Mouse (Mus musculus) brain, adult 2 months (tissue): ENCODE results near the gene Prex1.
"Not testable (repeated sequence)": the region's sequence is repeated elsewhere in the genome, so short reads cannot be mapped to it uniquely, and the experiment has no call there.

Source experiments
- DNase-seq: peaks from one replicate; pipeline ENCODE4 v3.0.0; 2011; ENCODE audit warnings: low read depth, low spot score

Gene Prex1

DNA sequence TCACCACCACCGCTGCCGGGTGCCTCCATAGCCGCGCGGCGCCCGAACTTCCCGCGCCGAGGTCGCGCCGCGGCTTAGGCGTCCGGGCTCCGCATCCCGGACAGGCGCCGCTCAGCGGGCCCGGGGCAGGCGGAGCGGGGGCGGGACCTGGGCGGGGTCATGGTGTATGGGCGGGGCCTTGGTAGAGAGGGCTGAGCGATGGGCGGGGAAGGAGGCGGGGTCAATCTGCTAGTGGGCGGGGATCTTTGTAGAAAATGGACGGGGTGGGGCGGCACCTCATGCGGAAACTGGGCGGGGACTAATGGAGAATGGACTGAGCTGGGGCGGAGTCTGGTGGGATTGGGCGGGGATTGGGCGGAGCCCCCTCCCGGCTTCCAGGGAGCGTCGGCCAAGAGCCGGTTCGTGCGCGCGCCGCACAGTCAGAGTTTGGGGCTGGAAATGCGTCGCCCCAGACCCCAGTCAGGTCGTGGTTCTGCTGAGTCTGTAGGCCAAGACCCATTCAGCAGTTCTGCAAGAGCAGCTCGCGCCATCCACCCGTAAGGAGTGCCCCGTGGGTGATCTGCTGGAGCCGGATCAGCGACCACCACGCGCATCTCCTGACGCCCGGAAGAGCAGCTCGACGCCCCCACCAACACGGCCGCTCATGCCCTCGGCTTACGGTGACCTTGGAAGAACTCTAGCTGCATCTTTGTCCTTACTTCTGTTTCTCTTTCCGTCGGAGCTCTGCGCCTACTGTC is at the start of gene Prex1:
Gene Prex1 (minus strand): TSS at position 143 of the 737 bp plus-strand sequence.
- DNase-seq = peak; percentile 98

- no peak for DNase-seq
These were observed 44.3 kb upstream of the Prex1 start for GRCm38 (mm10) chr2:166757969-166758368.

GRCm38 (mm10) chr2:166754760-166755159 is 41.1 kb upstream of the Prex1 start:
- DNase-seq = no peak

- no peak for DNase-seq
These were observed 40.6 kb upstream of the Prex1 start for GRCm38 (mm10) chr2:166754194-166754593.

GRCm38 (mm10) chr2:166750620-166751191 is 37.1 kb upstream of the Prex1 start:
- no peak for DNase-seq

- DNase-seq = not testable (repeated sequence)
These were observed 32.8 kb upstream of the Prex1 start for GRCm38 (mm10) chr2:166746261-166746913.

- DNase-seq = peak; percentile 27
These were observed 32.2 kb upstream of the Prex1 start for GRCm38 (mm10) chr2:166745849-166746248.

- peak; percentile 43 for DNase-seq
These were observed 30.8 kb upstream of the Prex1 start for GRCm38 (mm10) chr2:166744433-166744832.

GRCm38 (mm10) chr2:166743504-166743903 is 29.9 kb upstream of the Prex1 start:
- no peak for DNase-seq

DNA sequence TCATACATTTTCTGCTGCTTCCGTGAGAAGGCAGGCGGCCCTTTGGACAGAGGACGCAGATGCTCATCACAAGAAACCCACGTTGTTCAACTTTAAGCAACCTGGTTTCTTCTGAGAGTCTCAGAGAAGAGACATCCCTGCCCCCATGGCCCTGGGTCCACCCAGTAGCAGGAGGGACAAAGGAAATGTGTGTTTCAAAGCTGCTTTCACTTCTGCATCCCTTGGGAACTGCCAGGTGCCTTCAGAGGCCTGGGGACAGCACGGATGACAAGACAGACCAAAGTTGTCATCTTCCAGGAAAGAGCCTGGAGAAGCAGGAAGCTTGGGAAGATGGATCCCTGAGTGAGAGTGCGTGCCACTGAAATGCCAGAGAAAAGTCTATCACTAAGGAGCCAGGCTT is 27.8 kb upstream of the Prex1 start:
- DNase-seq = no peak

DNA sequence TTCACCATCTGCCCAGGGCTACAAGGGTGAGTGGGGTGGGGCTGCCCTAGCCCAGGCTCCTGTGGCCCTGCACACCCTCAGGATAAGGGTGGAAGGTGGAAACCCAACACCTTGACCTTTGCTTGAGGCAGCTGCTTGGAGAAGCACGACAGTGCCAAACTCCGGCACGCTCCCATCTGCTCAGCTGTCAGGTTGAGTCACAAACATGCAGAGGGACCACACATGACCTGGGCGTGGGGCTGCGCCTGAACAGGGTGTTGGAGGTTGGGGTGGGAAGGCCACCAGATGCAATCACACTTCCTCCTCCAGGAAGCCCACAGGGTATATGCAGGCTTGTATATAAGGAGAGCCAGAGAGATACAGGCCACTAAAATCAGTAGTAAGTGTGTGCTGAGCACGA is 26.8 kb upstream of the Prex1 start:
- no peak for DNase-seq

DNA sequence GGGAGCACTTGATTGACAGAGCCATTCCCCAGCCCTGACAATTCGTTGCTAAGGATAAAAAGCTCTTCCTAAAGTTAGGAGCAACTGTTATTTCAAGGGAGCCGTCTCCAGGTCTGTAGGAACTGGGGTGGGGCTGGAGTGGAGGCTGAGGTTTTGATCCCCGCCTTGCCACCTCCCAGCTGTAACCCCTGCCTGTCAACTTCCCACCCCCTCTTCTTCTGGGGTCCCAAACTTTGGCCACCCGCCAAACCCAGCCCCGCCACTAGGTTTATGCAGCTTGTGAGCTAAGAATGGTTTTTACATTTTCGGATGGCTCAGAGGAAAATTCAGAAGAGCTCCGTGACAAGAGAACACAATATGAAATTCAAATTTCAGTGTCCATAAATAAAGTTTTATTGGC is 23.7 kb upstream of the Prex1 start:
- no peak for DNase-seq

DNA sequence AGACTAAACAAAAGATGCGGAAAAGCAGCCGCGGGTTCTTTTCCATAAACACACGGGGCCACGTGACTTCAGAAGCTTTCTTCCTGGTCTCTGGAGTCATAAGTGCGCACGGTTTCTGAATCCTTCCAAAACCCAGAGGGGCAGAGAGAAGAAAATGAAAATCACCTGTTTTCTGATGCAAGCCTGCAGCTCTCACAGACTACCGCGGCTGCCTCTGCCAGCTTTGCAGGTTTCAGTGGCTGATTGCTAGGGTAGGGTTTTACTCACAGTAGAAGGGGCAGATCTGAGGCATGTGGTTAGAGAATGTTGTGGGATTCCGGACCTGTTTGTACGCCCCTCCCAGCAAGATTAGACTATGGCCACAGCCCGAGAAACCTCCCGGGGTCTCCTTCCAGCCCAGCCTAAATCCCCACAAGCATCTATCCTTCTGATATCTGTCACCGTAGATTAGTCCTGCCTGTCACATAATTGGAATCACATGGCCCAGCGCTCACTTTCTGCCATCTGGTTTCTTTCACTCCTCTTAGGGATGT is 21.9 kb upstream of the Prex1 start:
- peak; percentile 21 for DNase-seq

GRCm38 (mm10) chr2:166732860-166733259 is 19.2 kb upstream of the Prex1 start:
- no peak for DNase-seq

- no peak for DNase-seq
These were observed 18.5 kb upstream of the Prex1 start for GRCm38 (mm10) chr2:166732146-166732545.

DNA sequence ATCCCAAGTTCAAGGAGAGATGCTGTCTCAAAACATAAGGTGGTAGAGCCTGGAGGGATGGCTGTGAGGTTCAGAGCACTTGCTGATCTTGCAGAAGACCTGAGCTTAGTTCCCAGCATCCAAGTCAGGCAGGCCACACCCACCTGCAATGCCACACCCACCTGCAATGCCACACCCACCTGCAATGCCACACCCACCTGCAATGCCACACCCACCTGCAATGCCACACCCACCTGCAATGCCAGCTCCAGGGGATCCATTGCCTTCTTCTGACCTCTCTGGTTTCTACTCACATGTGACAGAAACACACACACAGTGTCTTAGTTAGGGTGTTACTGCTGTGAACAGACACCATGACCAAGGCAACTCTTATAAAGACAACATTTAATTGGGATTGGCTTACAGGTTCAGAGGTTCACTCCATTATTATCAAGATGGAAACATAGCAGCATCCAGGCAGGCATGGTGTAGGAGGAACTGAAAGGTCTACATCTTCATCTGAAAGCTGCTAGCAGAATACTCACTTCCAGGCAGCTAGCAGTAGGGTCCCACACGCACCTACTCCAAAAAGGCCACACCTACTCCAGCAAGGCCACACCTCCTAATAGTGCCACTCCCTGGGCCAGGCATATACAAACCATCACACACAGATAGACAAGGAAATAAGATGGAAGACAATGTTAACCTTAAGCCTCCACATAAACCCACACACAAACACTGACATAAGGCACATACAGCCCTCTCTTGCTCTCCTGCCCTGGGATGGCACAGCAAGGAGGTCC is 17.7 kb upstream of the Prex1 start:
- DNase-seq = not testable (repeated sequence)

DNA sequence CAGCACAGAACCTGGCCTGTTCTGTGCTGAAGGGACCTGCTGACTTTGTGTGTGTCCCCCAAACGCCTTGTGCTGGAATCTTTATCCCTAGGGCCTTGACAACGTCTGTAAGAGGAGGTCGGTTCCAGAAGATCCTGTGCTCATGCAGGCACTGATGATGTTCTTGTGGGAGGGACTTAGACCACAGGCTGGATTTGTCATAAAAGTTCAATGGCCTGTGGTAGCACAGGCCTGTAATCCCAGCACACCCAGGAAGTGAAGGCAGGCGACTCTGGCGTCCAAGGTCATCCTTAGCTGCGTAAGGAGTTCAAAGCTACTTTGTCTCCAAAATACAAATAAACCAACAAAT is 16.9 kb upstream of the Prex1 start:
- no peak for DNase-seq

DNA sequence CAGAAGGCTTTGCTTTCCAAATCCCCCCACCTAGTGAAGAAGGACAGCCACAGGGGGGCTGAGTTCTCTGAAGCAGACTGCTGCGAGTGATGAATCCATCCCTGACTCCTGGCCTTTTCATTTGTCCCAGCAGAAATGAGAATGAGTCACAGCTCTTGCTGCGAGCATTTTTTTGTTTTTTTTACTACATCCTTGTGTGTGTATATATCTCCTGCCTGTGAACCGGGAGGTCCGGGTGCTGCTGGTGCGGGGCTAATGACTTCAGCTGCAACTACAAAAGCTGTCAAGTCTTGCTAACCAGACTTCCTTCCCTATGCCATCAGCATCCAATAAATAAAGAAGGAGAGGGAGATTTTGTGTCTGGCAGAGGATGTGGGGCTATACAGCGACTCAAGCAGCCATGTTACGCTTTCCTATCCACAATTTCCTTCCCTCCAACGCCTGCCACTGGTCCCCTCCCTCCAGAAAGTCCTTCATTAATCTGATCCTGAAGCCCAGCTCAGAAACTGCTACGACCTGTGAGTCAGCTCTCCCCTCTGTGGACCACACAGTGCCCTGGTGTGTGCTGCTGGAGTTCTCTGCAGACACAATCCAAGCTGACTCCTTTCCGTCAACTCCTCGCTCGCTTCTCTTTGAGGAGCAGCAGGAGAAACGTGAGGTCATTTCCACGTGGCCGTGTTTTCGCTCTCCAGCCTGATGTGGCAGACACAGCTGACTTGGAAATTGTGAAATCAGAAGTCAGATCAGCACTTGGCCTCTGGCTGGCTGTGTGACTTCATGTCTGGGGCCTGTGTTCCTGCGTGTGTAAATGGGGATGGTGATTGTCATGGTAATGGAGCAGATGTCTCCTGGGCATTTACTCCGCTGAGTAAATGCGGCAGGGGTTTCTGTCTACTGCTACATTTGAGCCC is 16.3 kb upstream of the Prex1 start:
- peak; percentile 74 for DNase-seq

DNA sequence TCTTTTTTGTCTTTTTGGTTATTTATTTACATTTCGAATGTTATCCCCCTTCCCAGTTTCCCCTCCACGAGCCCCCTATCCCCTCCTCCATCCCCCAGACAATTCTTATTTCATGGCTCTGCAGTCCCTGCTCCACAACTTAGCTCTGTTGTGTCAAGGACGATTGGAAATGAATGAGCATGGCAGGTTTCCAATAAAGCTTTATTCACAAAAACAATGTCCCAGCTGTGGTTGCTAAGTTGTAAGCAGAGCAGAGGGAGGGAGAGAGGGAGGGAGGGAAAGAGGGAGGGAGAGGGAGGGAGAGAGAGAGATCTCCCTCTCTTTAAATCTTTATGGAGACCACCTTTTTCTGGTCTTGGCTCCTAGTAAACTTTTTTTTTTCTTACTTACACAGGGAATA is 15.4 kb upstream of the Prex1 start:
- DNase-seq = peak; percentile 77

DNA sequence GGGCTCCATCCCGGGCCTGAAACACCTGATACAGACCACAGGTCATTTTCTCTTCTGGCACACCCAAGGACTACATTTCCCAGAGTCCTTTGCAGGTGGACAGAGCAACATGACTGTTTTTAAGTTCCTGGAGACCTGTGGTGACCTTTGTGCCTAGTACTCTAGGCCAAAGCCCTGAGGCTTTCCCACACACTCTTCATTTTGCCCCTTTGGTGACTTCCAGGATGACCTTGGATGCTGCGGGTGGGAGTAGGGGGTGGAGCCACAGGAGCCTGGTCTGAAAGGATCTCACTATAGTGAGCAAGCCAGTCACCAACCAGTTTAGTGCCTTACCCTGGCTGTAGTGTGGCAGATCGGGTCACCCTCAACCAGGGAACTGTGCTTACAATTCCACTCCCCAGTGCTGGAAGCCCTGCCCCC is 14.6 kb upstream of the Prex1 start:
- peak; percentile 57 for DNase-seq

DNA sequence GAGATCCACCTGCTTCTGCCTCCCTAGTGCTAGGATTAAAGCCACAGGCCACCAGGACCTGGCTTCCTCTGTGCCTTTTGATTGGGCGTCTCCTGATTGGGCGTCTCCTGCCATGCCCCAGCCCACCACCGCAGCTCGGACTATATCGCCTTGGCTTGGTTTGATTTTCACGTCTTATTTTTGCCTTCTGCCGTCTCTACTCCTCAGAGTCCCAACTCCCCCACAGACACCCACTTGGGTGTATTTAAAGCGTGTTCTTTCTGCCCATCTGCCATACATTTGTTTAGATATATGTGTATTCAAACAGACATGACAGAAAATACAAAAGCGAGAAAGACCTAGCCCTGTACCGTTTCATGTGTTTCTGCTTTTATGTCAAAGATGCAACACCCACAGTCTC is 14.2 kb upstream of the Prex1 start:
- DNase-seq = peak; percentile 84
